ENCODE assay signal across 9 mouse cellular contexts in the genomic region with DNA sequence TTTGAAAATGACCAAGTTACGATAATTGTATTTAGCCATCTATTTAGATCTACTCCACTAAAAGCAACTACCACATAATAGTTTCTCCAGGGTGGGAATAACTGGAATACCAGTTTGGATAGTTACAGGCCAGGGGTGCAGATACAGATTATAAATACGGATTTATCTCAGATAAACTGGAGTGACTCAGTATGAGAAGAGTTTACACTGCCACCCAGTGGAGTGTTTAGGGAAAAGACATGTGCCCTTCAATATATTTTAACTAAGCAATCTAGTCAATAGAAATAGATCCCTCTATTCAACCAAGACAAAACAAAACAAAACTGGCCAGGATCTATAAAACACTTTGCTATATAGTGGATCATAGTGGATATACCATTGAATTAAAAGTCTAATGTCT. TPM values are rescaled to one million over a fixed set of nuclear protein-coding genes. Genes with fewer than 3 reads are reported as not detected.
DNase-seq lines count a peak whose midpoint lies in the region; ATAC-seq and TF ChIP-seq lines count a peak whose summit lies in the region.
"Had no signal": no experiment of that assay in that cellular context is flagged by ENCODE, and none has a peak within 500 bp of the region (broad histone marks: within the 10 kb centered on the region; RNA-seq: fewer than 3 reads in every experiment).

No protein-coding gene starts in this region.

- no peak for DNase-seq in heart, adult 2 months
- DNase-seq in heart, postnatal 25 days (ENCODE audit: low spot score) = no peak
- no peak for DNase-seq in neural tube, embryonic 10.5 days (ENCODE audit: extremely low spot score, low spot score)
- DNase-seq in c-Kit-positive CD71-negative TER-119-negative erythroid progenitor cells, embryonic 14.5 days (ENCODE audit: low read depth) = peak; percentile 12
- peak; percentile 82 for DNase-seq in lung, embryonic 14.5 days
- DNase-seq in cerebellum, adult 18-20 months = no peak

- H3K9me3 ChIP-seq in neural tube, embryonic 14.5 days (ENCODE audit: control insufficient read depth, low read length) = no peaks in the 10 kb centered on the region
- H3K9me3 ChIP-seq in lung, embryonic 14.5 days (ENCODE audit: low read depth, low read length) = no peaks in the 10 kb centered on the region

- no peak overlapping the region for H3K27ac ChIP-seq in heart, adult 2 months
- no peak overlapping the region for H3K27ac ChIP-seq in neural tube, embryonic 14.5 days (ENCODE audit: low read depth, low read length)
- no peak overlapping the region for H3K27ac ChIP-seq in lung, embryonic 14.5 days (ENCODE audit: low read depth)

- no peaks in the 10 kb centered on the region; the same call in 1 of the 2 replicates for H3K4me1 ChIP-seq in heart, adult 2 months (ENCODE audit: control insufficient read depth, insufficient read depth, low read length)
- no peaks in the 10 kb centered on the region for H3K4me1 ChIP-seq in neural tube, embryonic 14.5 days (ENCODE audit: control insufficient read depth, insufficient read depth, low read length)
- H3K4me1 ChIP-seq in lung, embryonic 14.5 days (ENCODE audit: insufficient read depth) = no peaks in the 10 kb centered on the region

- H3K4me3 ChIP-seq in heart, adult 2 months = no peak overlapping the region
- H3K4me3 ChIP-seq in neural tube, embryonic 14.5 days (ENCODE audit: low read depth, low read length) = no peak overlapping the region
- H3K4me3 ChIP-seq in lung, embryonic 14.5 days (ENCODE audit: low read depth, low read length) = no peak overlapping the region

- no peaks in the 10 kb centered on the region for H3K79me2 ChIP-seq in heart, adult 2 months (replicated peaks; ENCODE audit: control insufficient read depth, insufficient read depth, low read length)

- H3K36me3 ChIP-seq in heart, adult 2 months (ENCODE audit: control insufficient read depth, insufficient read depth, low read length) = no peaks in the 10 kb centered on the region
- no peaks in the 10 kb centered on the region for H3K36me3 ChIP-seq in neural tube, embryonic 14.5 days (ENCODE audit: control insufficient read depth, insufficient read depth, low read length)
- no peaks in the 10 kb centered on the region for H3K36me3 ChIP-seq in lung, embryonic 14.5 days (ENCODE audit: insufficient read depth)

- intact Hi-C loops in heart, adult 2 months (cut with DNase I) = loop anchor here (1.0 to 10.0 kb wide), 3 partner anchors 31 to 155 kb away; no protein-coding TSS in a partner anchor
- intact Hi-C loops in heart, postnatal 25 days (cut with DNase I) = loop anchor here (1.0 to 10.0 kb wide), 5 partner anchors 32 to 297 kb away; no protein-coding TSS in a partner anchor

- no peaks in the 10 kb centered on the region for H3K27me3 ChIP-seq in heart, adult 2 months (ENCODE audit: control insufficient read depth, insufficient read depth, low read length)
- no peaks in the 10 kb centered on the region for H3K27me3 ChIP-seq in neural tube, embryonic 14.5 days (ENCODE audit: control insufficient read depth, insufficient read depth, low read length)
- no peaks in the 10 kb centered on the region for H3K27me3 ChIP-seq in lung, embryonic 14.5 days (ENCODE audit: insufficient read depth, low read length)

- H3K4me2 ChIP-seq in neural tube, embryonic 14.5 days (ENCODE audit: low read depth, low read length) = no peak overlapping the region
- no peak overlapping the region for H3K4me2 ChIP-seq in lung, embryonic 14.5 days

- ATAC-seq in neural tube, embryonic 14.5 days (ENCODE audit: low read depth) = peak; percentile 61; the same call in 1 of the 2 replicates
- ATAC-seq in lung, embryonic 14.5 days (ENCODE audit: insufficient read depth) = no peak
- no peak for ATAC-seq in activated CD4-positive, CD25-positive, alpha-beta regulatory T cell, adult 4 months

- TF ChIP-seq EP300 in heart, adult 2 months (IDR thresholded peaks at IDR 0.05; ENCODE audit: insufficient read depth, low read depth, low read length) = no peak

- no peak for TF ChIP-seq POLR2A in heart, adult 2 months (IDR thresholded peaks at IDR 0.05; ENCODE audit: insufficient read depth, low read depth, low read length)

- TF ChIP-seq CTCF in heart, adult 2 months (IDR thresholded peaks at IDR 0.05) = peak; percentile 87
- peak; percentile 62 for TF ChIP-seq CTCF in lung, embryonic 14.5 days (IDR thresholded peaks at IDR 0.05; ENCODE audit: low read depth)

- WGBS in heart, adult 2 months = 51% methylated on average over 2 of the region's 2 CpGs
- WGBS in neural tube, embryonic 14.5 days = 66% methylated on average over 2 of the region's 2 CpGs
- 54% methylated on average over 2 of the region's 2 CpGs for WGBS in lung, embryonic 14.5 days

- H3K9ac ChIP-seq in heart, adult 2 months (ENCODE audit: low read depth, low read length) = no peak overlapping the region
- H3K9ac ChIP-seq in neural tube, embryonic 14.5 days (replicated peaks; ENCODE audit: low read depth, low read length) = no peak overlapping the region
- H3K9ac ChIP-seq in lung, embryonic 14.5 days = no peak overlapping the region

RNA-seq across cellular contexts. Expression of a gene that starts 24.7 kb away (rescaled TPM):
- total RNA-seq in heart, adult 2 months (2021) = not detected
- not detected in 2 replicates for polyA plus RNA-seq in heart, adult 2 months (2012; rRNA removed)
- total RNA-seq in heart, postnatal 25 days (2021) = not detected
- polyA plus RNA-seq in neural tube, embryonic 14.5 days (2014; fragmentation: Nextera tagmentation; extraction: Ambion mirVana) = not detected in 2 replicates
- polyA plus RNA-seq in lung, embryonic 14.5 days (2014; fragmentation: Nextera tagmentation; extraction: Ambion mirVana) = not detected in 2 replicates
- polyA plus RNA-seq in activated CD4-positive, CD25-positive, alpha-beta regulatory T cell, adult 4 months (2017; shearing (Covaris generic)) = not detected
- total RNA-seq: hematopoietic stem cell, adult 5-6 weeks had no signal

RNA-seq across cellular contexts. Expression of a gene that starts 51.5 kb away (rescaled TPM):
- 10 to 100 TPM; 17.6 to 20.3 TPM for total RNA-seq in heart, adult 2 months (2021)
- 15.9 and 27.1 TPM in 2 replicates for polyA plus RNA-seq in heart, adult 2 months (2012; rRNA removed)
- total RNA-seq in heart, postnatal 25 days (2021) = 10 to 100 TPM; 21.2 to 25.5 TPM
- polyA plus RNA-seq in neural tube, embryonic 14.5 days (2014; fragmentation: Nextera tagmentation; extraction: Ambion mirVana) = 53.3 and 64.4 TPM in 2 replicates
- 78.5 and 78.6 TPM in 2 replicates for polyA plus RNA-seq in lung, embryonic 14.5 days (2014; fragmentation: Nextera tagmentation; extraction: Ambion mirVana)
- 10 to 100 TPM; 32.2 to 45.3 TPM for polyA plus RNA-seq in activated CD4-positive, CD25-positive, alpha-beta regulatory T cell, adult 4 months (2017; shearing (Covaris generic))

RNA-seq across cellular contexts. Expression of a gene that starts 53.9 kb away (rescaled TPM):
- 1 to 10 TPM; 5.7 to 8.2 TPM for total RNA-seq in heart, adult 2 months (2021)
- 3.7 and 7.3 TPM in 2 replicates for polyA plus RNA-seq in heart, adult 2 months (2012; rRNA removed)
- total RNA-seq in heart, postnatal 25 days (2021) = 1 to 10 TPM; 3.9 to 6.1 TPM
- polyA plus RNA-seq in neural tube, embryonic 14.5 days (2014; fragmentation: Nextera tagmentation; extraction: Ambion mirVana) = 0.74 and 1.8 TPM in 2 replicates
- polyA plus RNA-seq in lung, embryonic 14.5 days (2014; fragmentation: Nextera tagmentation; extraction: Ambion mirVana) = 2.4 and 4.4 TPM in 2 replicates
- not detected for polyA plus RNA-seq in activated CD4-positive, CD25-positive, alpha-beta regulatory T cell, adult 4 months (2017; shearing (Covaris generic))
- total RNA-seq: hematopoietic stem cell, adult 5-6 weeks had no signal

Comparison
In these comparisons a context has a peak if more than half of its experiments do, and no peak if none do; other contexts are left out.
1. DNase-seq: peak in c-Kit-positive CD71-negative TER-119-negative erythroid progenitor cells, embryonic 14.5 days (single experiment) and lung, embryonic 14.5 days (single experiment); none in heart, adult 2 months (0 of 2), heart, postnatal 25 days (single experiment), neural tube, embryonic 10.5 days (single experiment) and cerebellum, adult 18-20 months (0 of 2).